Mouse (Mus musculus) lung, adult 2 months (tissue): ENCODE data around the gene Tcirg1. TPM values are rescaled to one million over a fixed set of nuclear protein-coding genes. Genes with fewer than 3 reads are reported as not detected.

Experiments
- DNase-seq: peaks from one replicate; pipeline ENCODE4 v3.0.0; 2022
- H3K4me1 ChIP-seq: fragments of 200-500 bp; 2 replicates; pipeline ENCODE4 v1.6.1; 2011; ENCODE audit warnings: low read length; ENCODE audit not compliant: control insufficient read depth, insufficient read depth
- H3K4me3 ChIP-seq: fragments of 200-500 bp; replicated peaks from 2 replicates; pipeline ENCODE3; 2011; ENCODE audit warnings: low read depth, mild to moderate bottlenecking, control low read depth, low read length; ENCODE audit errors: extremely low read depth
- CTCF ChIP-seq: fragments of 200-500 bp; IDR thresholded peaks from 2 replicates; pipeline ENCODE4 v1.5.1; 2011; ENCODE audit warnings: mild to moderate bottlenecking, low read length, control low read depth; ENCODE audit not compliant: insufficient read depth
- POLR2A ChIP-seq: fragments of 200-500 bp; IDR thresholded peaks from 2 replicates; pipeline ENCODE4 v1.6.1; 2011; ENCODE audit warnings: low read depth, mild to moderate bottlenecking, control low read depth, low read length, borderline replicate concordance; ENCODE audit errors: extremely low read depth
- WGBS: fragments of 180-500 bp; shearing (Covaris S2); methylation state at CpG from one replicate; pipeline ENCODE4 v1.1.7; 2018; 5-methylcytosine and 5-hydroxymethylcytosine counted together
- polyA plus RNA-seq: library from polyadenylated mRNA; depleted of rRNA; stranded (reverse); fragments of >200 nt; gene quantifications from 2 replicates; pipeline ENCODE4 v1.2.3, GENCODE M21; 2012

Tcirg1 gene
- polyA plus RNA-seq, 1 experiment = 164 TPM

GRCm38 (mm10) chr19:3922661-3923371, 15.9 kb upstream of the Tcirg1 start:
- Histone ChIP-seq H3K4me1 (peaks cover 22% of the 10 kb centered on the region), H3K4me3 (no peak overlapping the region)
- 40% methylated on average over 10 of the region's 10 CpGs for WGBS
- no peak for TF ChIP-seq CTCF
- no peak for TF ChIP-seq POLR2A
- DNase-seq = no peak

GRCm38 (mm10) chr19:3919928-3920327, 13.0 kb upstream of the Tcirg1 start:
- Histone ChIP-seq H3K4me3 (no peak overlapping the region), H3K4me1 (peaks cover 15% of the 10 kb centered on the region)
- TF ChIP-seq POLR2A (no peak), CTCF (no peak)
- DNase-seq = no peak

DNA sequence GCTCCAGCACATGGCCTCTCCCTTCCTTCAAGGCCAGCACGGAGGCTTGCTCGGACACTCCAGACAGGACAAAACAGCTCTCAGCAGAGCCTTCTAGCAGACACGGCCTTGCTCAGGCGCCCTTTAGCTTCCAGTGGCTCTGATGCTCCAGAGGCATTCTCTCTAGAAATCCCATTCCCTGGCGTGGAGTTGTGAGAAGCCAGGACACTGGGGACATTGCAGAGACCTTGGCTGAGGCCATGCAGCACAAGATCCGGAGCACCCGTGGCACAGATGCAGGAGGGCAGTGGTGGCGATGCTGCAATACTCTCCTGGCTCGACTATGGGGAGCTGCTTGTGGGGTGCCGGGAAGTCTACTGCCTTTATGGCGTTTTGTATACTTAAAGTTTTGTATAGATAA, 9.8 kb upstream of the Tcirg1 start:
- WGBS = 68% methylated on average over 11 of the region's 11 CpGs
- no peak for TF ChIP-seq POLR2A
- no peak for TF ChIP-seq CTCF
- H3K4me1 ChIP-seq = peaks cover 8% of the 10 kb centered on the region; the same call in 1 of the 2 replicates
- no peak overlapping the region for H3K4me3 ChIP-seq
- DNase-seq = no peak

DNA sequence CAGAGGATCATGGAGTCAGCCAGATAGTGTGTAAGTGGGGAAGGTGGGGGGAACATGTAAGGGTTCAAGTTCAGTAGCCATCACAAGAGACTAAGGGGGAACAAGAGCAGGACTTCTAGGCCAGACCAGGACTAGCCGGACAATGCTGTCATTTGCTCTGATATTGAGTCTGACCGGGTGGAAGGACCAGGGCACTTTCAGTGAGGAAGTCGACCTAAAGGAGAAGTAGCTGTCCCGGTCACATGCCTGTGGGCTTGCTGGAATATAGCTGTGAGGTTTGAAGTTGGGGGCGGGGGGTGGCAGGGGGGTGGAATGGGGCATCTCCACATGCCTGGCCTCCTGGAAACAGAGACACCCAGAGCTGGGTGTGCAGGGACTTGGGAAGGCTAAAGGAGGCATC, 7.6 kb upstream of the Tcirg1 start:
- H3K4me1 ChIP-seq = peaks cover 8% of the 10 kb centered on the region; the same call in 1 of the 2 replicates
- WGBS = 75% methylated on average over 5 of the region's 5 CpGs
- no peak for TF ChIP-seq POLR2A
- no peak for TF ChIP-seq CTCF
- no peak for DNase-seq
- H3K4me3 ChIP-seq = no peak overlapping the region

DNA sequence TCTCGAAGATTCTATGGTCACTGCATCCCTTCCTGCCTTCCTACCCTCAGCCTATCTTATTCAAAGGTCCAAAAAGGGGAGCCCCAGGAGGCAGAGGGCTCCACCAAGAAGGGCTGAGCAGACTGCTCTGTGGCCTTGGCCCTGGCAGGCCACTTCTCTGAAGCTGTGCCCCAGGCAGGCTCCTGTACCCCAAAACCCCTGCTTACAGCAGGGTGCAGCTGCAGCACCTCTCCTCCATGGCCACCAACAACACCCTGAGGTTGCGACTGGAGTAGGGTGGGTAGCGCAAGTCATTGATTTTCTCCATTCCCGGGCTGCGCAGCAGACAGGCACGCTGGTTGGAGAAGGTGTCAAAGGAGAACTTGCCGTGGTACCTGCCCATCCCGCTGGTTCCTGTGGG, 6.8 kb upstream of the Tcirg1 start:
- DNase-seq = no peak
- TF ChIP-seq CTCF (no peak), POLR2A (no peak)
- Histone ChIP-seq H3K4me3 (no peak overlapping the region), H3K4me1 (peaks cover 8% of the 10 kb centered on the region; the same call in 1 of the 2 replicates)
- WGBS = 84% methylated on average over 8 of the region's 8 CpGs

GRCm38 (mm10) chr19:3912337-3913204, 5.6 kb upstream of the Tcirg1 start, which contains the start of gene Ndufs8:
Gene Ndufs8 (minus strand): TSS chr19:3912774.
- H3K4me3 ChIP-seq = peak within 1 kb of the TSS; percentile 98
- TF ChIP-seq CTCF = no peak
- peak; percentile 91 for TF ChIP-seq POLR2A
- H3K4me1 ChIP-seq = peaks cover 8% of the 10 kb centered on the region; the same call in 1 of the 2 replicates
- WGBS = under 1% methylated on average over 43 of the region's 43 CpGs
- peak; percentile 91 for DNase-seq

GRCm38 (mm10) chr19:3910206-3910605, 3.3 kb upstream of the Tcirg1 start:
- TF ChIP-seq POLR2A = no peak
- TF ChIP-seq CTCF = no peak
- no peak overlapping the region for H3K4me3 ChIP-seq
- 73% methylated on average over 5 of the region's 5 CpGs for WGBS
- H3K4me1 ChIP-seq = peaks cover 12% of the 10 kb centered on the region
- no peak for DNase-seq

DNA sequence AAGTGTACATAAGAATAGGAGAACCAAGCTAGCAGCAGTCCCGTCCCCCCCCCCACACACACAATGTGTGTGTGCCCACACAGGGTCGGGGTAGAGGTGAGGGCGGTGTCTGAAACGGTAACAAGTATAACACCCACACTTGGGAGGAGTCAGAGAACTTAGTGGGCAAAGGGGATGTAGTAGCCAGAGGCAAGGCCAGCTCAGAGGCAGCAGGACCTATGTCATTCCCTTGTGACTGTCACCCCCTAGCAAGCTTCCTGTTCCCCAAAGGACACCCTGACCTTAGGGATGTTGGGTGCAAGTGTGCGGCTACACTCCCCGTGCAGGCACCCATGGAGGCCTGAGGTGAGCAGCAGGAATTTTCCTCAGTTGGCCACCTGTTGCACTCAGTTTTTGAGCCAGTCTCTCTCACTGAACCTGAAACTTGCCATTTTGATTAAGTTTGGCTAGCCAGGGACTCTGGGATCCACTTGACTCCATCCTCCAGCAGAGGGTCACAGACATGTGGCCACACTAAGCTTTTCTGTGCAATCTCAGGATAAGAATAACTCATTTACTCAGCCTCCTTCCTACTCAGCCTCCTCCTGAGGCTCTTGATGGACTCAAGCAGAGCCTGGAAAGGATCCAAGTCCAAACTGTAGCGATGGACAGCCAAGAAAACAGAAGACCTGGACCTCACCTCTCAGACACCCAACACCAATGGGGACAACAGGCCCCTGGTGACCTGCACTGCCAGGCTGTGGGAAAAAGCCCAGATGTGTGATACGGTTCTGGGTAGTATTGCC, 1.1 kb upstream of the Tcirg1 start:
- 61% methylated on average over 8 of the region's 8 CpGs for WGBS
- no peak overlapping the region for H3K4me3 ChIP-seq
- peaks cover 15% of the 10 kb centered on the region for H3K4me1 ChIP-seq
- TF ChIP-seq POLR2A = 0 out of 2 replicates have a peak, but pooled peaks have one; percentile 10
- TF ChIP-seq CTCF = no peak
- no peak for DNase-seq

GRCm38 (mm10) chr19:3906326-3906725, 607 bp downstream of the Tcirg1 start:
- no peak for TF ChIP-seq POLR2A
- TF ChIP-seq CTCF = no peak
- peaks cover 12% of the 10 kb centered on the region for H3K4me1 ChIP-seq
- H3K4me3 ChIP-seq = peak overlapping the region; percentile 65
- 5% methylated on average over 10 of the region's 10 CpGs for WGBS
- DNase-seq = no peak
